In genomic region chr6:81960284-81960683, GRCm38 (mm10) we compare ENCODE assay signal across 21 mouse cellular contexts. TPM values are rescaled to one million over a fixed set of nuclear protein-coding genes. Genes with fewer than 3 reads are reported as not detected.
DNase-seq lines count a peak whose midpoint lies in the region; ATAC-seq and TF ChIP-seq lines count a peak whose summit lies in the region.
"Had no signal": no experiment of that assay in that cellular context is flagged by ENCODE, and none has a peak within 500 bp of the region (broad histone marks: within the 10 kb centered on the region; RNA-seq: fewer than 3 reads in every experiment).

No protein-coding gene starts in this region.

- TF ChIP-seq CTCF in lung, postnatal 0 days (IDR thresholded peaks at IDR 0.05), result peak; percentile 21; the same call in 1 of the 2 replicates

- DNase-seq in frontal cortex, adult 2 months (ENCODE audit: extremely low spot score in 1 of 2, low spot score in 1 of 2), result no peak
- no peak for DNase-seq in lung, postnatal 0 days (ENCODE audit: low spot score)
- no peak for DNase-seq in lung, postnatal 25 days (ENCODE audit: low spot score)
- DNase-seq in right cerebral cortex, postnatal 4 days, result no peak
- DNase-seq: adrenal gland, postnatal 10 days; cerebellum, adult 18-20 months; cerebellum, postnatal 36 days; gastrocnemius, postnatal 14 days; heart, postnatal 14 days; liver; thymus, postnatal 14 days had no signal

- no peaks in the 10 kb centered on the region; the same call in 1 of the 2 replicates for H3K4me1 ChIP-seq in kidney, embryonic 14.5 days (ENCODE audit: control insufficient read depth, insufficient read depth, low read length)
- peaks cover 9% of the 10 kb centered on the region for H3K4me1 ChIP-seq in kidney, embryonic 16.5 days (ENCODE audit: insufficient read depth, low read length)
- H3K4me1 ChIP-seq in lung, postnatal 0 days (ENCODE audit: insufficient read depth, low read depth, low read length), result no peaks in the 10 kb centered on the region

- no peak overlapping the region for H3K27ac ChIP-seq in kidney, embryonic 14.5 days (ENCODE audit: low read depth, low read length)
- H3K27ac ChIP-seq in kidney, embryonic 16.5 days (ENCODE audit: low read length), result no peak overlapping the region
- no peak overlapping the region for H3K27ac ChIP-seq in lung, postnatal 0 days (ENCODE audit: low read length)
- H3K27ac ChIP-seq: lung, embryonic 15.5 days; neural tube, embryonic 12.5 days had no signal

- H3K4me2 ChIP-seq in kidney, embryonic 14.5 days (replicated peaks; ENCODE audit: low read depth, low read length), result no peak overlapping the region
- no peak overlapping the region for H3K4me2 ChIP-seq in kidney, embryonic 16.5 days (replicated peaks; ENCODE audit: low read depth, low read length)
- no peak overlapping the region for H3K4me2 ChIP-seq in lung, postnatal 0 days (replicated peaks; ENCODE audit: low read depth, low read length)
- H3K4me2 ChIP-seq: heart, embryonic 11.5 days; lung, embryonic 15.5 days; neural tube, embryonic 12.5 days had no signal

- no peak overlapping the region for H3K9ac ChIP-seq in kidney, embryonic 14.5 days (ENCODE audit: low read depth, low read length)
- H3K9ac ChIP-seq in kidney, embryonic 16.5 days (replicated peaks; ENCODE audit: low read length), result no peak overlapping the region
- H3K9ac ChIP-seq in lung, postnatal 0 days (replicated peaks; ENCODE audit: low read depth), result no peak overlapping the region
- H3K9ac ChIP-seq: lung, embryonic 15.5 days; neural tube, embryonic 12.5 days had no signal

- WGBS in kidney, embryonic 14.5 days, result 83% methylated on average over 1 of the region's 1 CpGs
- WGBS in kidney, embryonic 16.5 days, result 78% methylated on average over 1 of the region's 1 CpGs
- 81% methylated on average over 1 of the region's 1 CpGs for WGBS in lung, postnatal 0 days

- H3K27me3 ChIP-seq in kidney, embryonic 14.5 days (ENCODE audit: control insufficient read depth, insufficient read depth, low read length), result no peaks in the 10 kb centered on the region
- no peaks in the 10 kb centered on the region for H3K27me3 ChIP-seq in kidney, embryonic 16.5 days (ENCODE audit: insufficient read depth, low read length)
- H3K27me3 ChIP-seq in lung, postnatal 0 days (replicated peaks; ENCODE audit: insufficient read depth, low read length), result no peaks in the 10 kb centered on the region
- H3K27me3 ChIP-seq: CH12.LX; lung, embryonic 15.5 days; neural tube, embryonic 12.5 days had no signal

- H3K9me3 ChIP-seq in kidney, embryonic 14.5 days (ENCODE audit: control insufficient read depth, low read length), result no peaks in the 10 kb centered on the region
- H3K9me3 ChIP-seq in kidney, embryonic 16.5 days (ENCODE audit: low read length), result peaks cover 5% of the 10 kb centered on the region
- H3K9me3 ChIP-seq in lung, postnatal 0 days (ENCODE audit: low read length), result no peaks in the 10 kb centered on the region
- H3K9me3 ChIP-seq: lung, embryonic 15.5 days had no signal

- no peak for TF ChIP-seq EP300 in lung, postnatal 0 days (IDR thresholded peaks at IDR 0.05)

- H3K4me3 ChIP-seq in kidney, embryonic 14.5 days (ENCODE audit: low read length), result no peak overlapping the region
- H3K4me3 ChIP-seq in kidney, embryonic 16.5 days (ENCODE audit: low read length), result no peak overlapping the region
- H3K4me3 ChIP-seq in lung, postnatal 0 days (ENCODE audit: low read depth, low read length), result no peak overlapping the region
- H3K4me3 ChIP-seq: erythroblast, embryonic 14.5 days; lung, embryonic 15.5 days; neural tube, embryonic 12.5 days had no signal

- peaks cover 76% of the 10 kb centered on the region for H3K36me3 ChIP-seq in kidney, embryonic 14.5 days (ENCODE audit: control insufficient read depth, insufficient read depth, low read length)
- peaks cover 74% of the 10 kb centered on the region for H3K36me3 ChIP-seq in kidney, embryonic 16.5 days (ENCODE audit: insufficient read depth, low read length)
- H3K36me3 ChIP-seq in lung, postnatal 0 days (ENCODE audit: insufficient read depth, low read length), result 0 out of 2 replicates have a peak, but pooled peaks cover 11% of the 10 kb centered on the region

- ATAC-seq in frontal cortex, adult (ENCODE audit: low TSS enrichment), result peak; percentile 45; the same call in 1 of the 2 replicates
- ATAC-seq in kidney, embryonic 14.5 days (ENCODE audit: low FRiP score, low TSS enrichment), result 0 out of 2 replicates have a peak, but pooled peaks have one; percentile 17
- no peak for ATAC-seq in kidney, embryonic 16.5 days (ENCODE audit: low FRiP score, low TSS enrichment)
- ATAC-seq in lung, postnatal 0 days, result no peak
- 0 out of 2 replicates have a peak, but pooled peaks have one; percentile 24 for ATAC-seq in megakaryocyte progenitor cell, adult 5-6 weeks (replicated peaks; ENCODE audit: poor library complexity)
- ATAC-seq: forebrain, embryonic 16.5 days had no signal

RNA-seq across cellular contexts. Expression of gene Mrpl19, which starts 5.5 kb away (rescaled TPM):
- 10.8 and 15.0 TPM in 2 replicates for polyA plus RNA-seq in frontal cortex, adult 2 months (2012; rRNA removed)
- 56.9 and 73.2 TPM in 2 replicates for polyA plus RNA-seq in kidney, embryonic 14.5 days (2014; fragmentation: Nextera tagmentation; extraction: Ambion mirVana)
- polyA plus RNA-seq in kidney, embryonic 16.5 days (2015; fragmentation: Nextera tagmentation; extraction: Ambion mirVana), result 49.2 and 57.1 TPM in 2 replicates
- 13.6 and 15.8 TPM in 2 replicates for polyA plus RNA-seq in lung, postnatal 0 days (2015; fragmentation: Nextera tagmentation; extraction: Ambion mirVana)
- total RNA-seq in megakaryocyte progenitor cell, adult 5-6 weeks (2015), result 27.5 and 33.6 TPM in 2 replicates
- 39.2 and 44.7 TPM in 2 replicates for total RNA-seq in megakaryocyte progenitor cell, adult 5-6 weeks (2017)

RNA-seq across cellular contexts. Expression of gene Gcfc2, which starts 36.8 kb away (rescaled TPM):
- polyA plus RNA-seq in frontal cortex, adult 2 months (2012; rRNA removed), result 10.8 and 14.4 TPM in 2 replicates
- 14.3 and 15.7 TPM in 2 replicates for polyA plus RNA-seq in kidney, embryonic 14.5 days (2014; fragmentation: Nextera tagmentation; extraction: Ambion mirVana)
- 10.1 and 11.0 TPM in 2 replicates for polyA plus RNA-seq in kidney, embryonic 16.5 days (2015; fragmentation: Nextera tagmentation; extraction: Ambion mirVana)
- polyA plus RNA-seq in lung, postnatal 0 days (2015; fragmentation: Nextera tagmentation; extraction: Ambion mirVana), result 2.5 and 3.2 TPM in 2 replicates
- 12.9 and 23.4 TPM in 2 replicates for total RNA-seq in megakaryocyte progenitor cell, adult 5-6 weeks (2015)
- 16.7 and 33.4 TPM in 2 replicates for total RNA-seq in megakaryocyte progenitor cell, adult 5-6 weeks (2017)

Comparison
In these comparisons a context has a peak if more than half of its experiments do, and no peak if none do; other contexts are left out.
1. ATAC-seq: peak in frontal cortex, adult (single experiment), kidney, embryonic 14.5 days (single experiment) and megakaryocyte progenitor cell, adult 5-6 weeks (single experiment); none in kidney, embryonic 16.5 days (single experiment) and lung, postnatal 0 days (single experiment).